Mouse (Mus musculus): ENCODE measurements around the gene Ppme1. TPM values are rescaled to one million over a fixed set of nuclear protein-coding genes. Genes with fewer than 3 reads are reported as not detected.

Ppme1 gene
- 28.2 TPM for polyA plus RNA-seq (2014; fragmentation: Illumina TruSeq; extraction: RNeasy Lipid Tissue Mini Kit (QIAGEN cat#74804); ENCODE audit: low read depth, low replicate concordance)

DNA sequence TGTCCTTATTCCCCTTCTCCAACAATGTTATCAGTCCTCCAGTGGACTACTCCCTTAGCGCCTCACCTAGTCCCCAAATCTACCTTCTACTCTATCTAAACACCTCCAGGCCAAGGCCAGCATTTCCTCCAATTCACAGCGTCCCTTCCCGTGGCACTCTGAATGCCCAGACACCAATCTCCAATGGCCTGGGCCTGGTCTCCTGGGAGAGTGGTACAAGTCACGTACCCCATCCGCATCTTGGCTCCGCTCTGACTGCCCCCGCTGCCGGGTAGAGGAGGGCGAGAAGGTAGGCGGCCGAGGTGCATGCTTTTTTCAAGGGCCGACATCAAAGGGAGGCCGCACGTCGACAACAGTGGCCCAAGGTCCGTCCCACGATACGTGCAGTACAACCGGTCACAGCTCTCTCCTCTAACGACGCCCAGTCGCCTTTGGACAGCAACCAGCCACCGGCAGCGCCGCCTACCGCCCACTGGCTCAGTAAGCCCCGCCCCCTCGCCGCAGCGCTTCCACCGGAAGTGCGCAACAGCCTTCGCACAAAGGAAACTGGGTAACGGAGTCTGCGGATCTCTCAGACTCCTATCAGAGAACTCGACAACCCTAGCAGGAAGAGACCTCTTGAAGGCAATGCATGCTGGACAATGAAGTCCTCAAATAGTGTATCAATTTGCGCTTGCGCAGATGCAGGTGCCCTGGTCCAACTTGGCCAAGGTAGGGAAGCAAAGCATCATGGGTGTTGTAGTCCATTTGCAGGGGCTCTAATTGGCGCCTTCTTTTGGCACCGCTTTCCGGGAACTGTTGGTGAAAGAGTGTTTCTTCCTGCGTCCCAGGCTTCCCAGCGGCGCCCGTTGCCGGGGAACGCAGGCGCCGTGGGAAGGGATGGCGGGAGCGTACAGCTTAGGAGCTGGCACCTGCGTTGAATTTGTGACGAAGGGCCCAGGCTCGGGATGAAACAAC is at the start of gene Ppme1, which contains the start of gene C2cd3:
Gene Ppme1, minus strand, starts transcription at position 813 of the 957 bp plus-strand sequence.
Gene C2cd3, plus strand, starts transcription at position 739 of the 957 bp plus-strand sequence.

DNA sequence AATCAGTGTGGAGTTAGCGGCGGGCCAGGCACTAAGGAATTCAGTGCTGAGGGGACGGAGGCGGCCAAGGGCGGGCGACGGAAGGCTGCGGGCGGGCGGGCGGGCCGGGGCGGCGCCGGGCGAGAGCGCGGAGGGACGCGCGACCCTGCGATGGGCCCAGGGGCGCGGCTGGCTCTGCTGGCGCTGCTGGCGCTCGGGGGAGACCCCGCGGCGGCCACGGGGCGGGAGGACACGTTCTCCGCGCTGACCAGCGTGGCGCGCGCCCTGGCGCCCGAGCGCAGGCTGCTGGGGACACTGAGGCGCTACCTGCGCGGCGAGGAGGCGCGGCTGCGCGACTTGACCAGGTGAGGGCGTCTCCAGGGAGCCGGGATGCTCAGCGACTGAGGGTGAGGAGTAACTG is 86.7 kb downstream of the Ppme1 start, which contains the start of gene P4ha3:
Gene P4ha3, plus strand, starts transcription at position 138 of the 400 bp plus-strand sequence.

Other genes with a start within 250 kb of the Ppme1 start
- gene Lipt2, start 213.0 kb downstream of the Ppme1 start, polyA plus RNA-seq (2014; fragmentation: Illumina TruSeq; extraction: RNeasy Lipid Tissue Mini Kit (QIAGEN cat#74804); ENCODE audit: low read depth, low replicate concordance) = 6.4 TPM
- gene Kcne3, start 195.8 kb downstream of the Ppme1 start, polyA plus RNA-seq (2014; fragmentation: Illumina TruSeq; extraction: RNeasy Lipid Tissue Mini Kit (QIAGEN cat#74804); ENCODE audit: low read depth, low replicate concordance) = 3.8 TPM
- 2.8 TPM for gene Pgm2l1, start 144.9 kb downstream of the Ppme1 start, polyA plus RNA-seq (2014; fragmentation: Illumina TruSeq; extraction: RNeasy Lipid Tissue Mini Kit (QIAGEN cat#74804); ENCODE audit: low read depth, low replicate concordance)
- 0.21 TPM for gene P4ha3, start 86.8 kb downstream of the Ppme1 start, polyA plus RNA-seq (2014; fragmentation: Illumina TruSeq; extraction: RNeasy Lipid Tissue Mini Kit (QIAGEN cat#74804); ENCODE audit: low read depth, low replicate concordance)
- gene C2cd3, start 74 bp downstream of the Ppme1 start, polyA plus RNA-seq (2014; fragmentation: Illumina TruSeq; extraction: RNeasy Lipid Tissue Mini Kit (QIAGEN cat#74804); ENCODE audit: low read depth, low replicate concordance) = 5.3 TPM
- not detected for gene Ucp3, start 100.7 kb upstream of the Ppme1 start, polyA plus RNA-seq (2014; fragmentation: Illumina TruSeq; extraction: RNeasy Lipid Tissue Mini Kit (QIAGEN cat#74804); ENCODE audit: low read depth, low replicate concordance)
- gene Ucp2, start 121.0 kb upstream of the Ppme1 start, polyA plus RNA-seq (2014; fragmentation: Illumina TruSeq; extraction: RNeasy Lipid Tissue Mini Kit (QIAGEN cat#74804); ENCODE audit: low read depth, low replicate concordance) = 7.7 TPM
- gene Dnajb13, start 142.7 kb upstream of the Ppme1 start, polyA plus RNA-seq (2014; fragmentation: Illumina TruSeq; extraction: RNeasy Lipid Tissue Mini Kit (QIAGEN cat#74804); ENCODE audit: low read depth, low replicate concordance) = not detected
- gene Coa4, start 164.8 kb upstream of the Ppme1 start, polyA plus RNA-seq (2014; fragmentation: Illumina TruSeq; extraction: RNeasy Lipid Tissue Mini Kit (QIAGEN cat#74804); ENCODE audit: low read depth, low replicate concordance) = 7.4 TPM
- gene Rab6a, start 235.1 kb upstream of the Ppme1 start, polyA plus RNA-seq (2014; fragmentation: Illumina TruSeq; extraction: RNeasy Lipid Tissue Mini Kit (QIAGEN cat#74804); ENCODE audit: low read depth, low replicate concordance) = 120 TPM
- gene Mrpl48, start 236.0 kb upstream of the Ppme1 start, polyA plus RNA-seq (2014; fragmentation: Illumina TruSeq; extraction: RNeasy Lipid Tissue Mini Kit (QIAGEN cat#74804); ENCODE audit: low read depth, low replicate concordance) = 39.2 TPM